Comparison of ENCODE assay signal across 8 mouse cellular contexts in the genomic region with DNA sequence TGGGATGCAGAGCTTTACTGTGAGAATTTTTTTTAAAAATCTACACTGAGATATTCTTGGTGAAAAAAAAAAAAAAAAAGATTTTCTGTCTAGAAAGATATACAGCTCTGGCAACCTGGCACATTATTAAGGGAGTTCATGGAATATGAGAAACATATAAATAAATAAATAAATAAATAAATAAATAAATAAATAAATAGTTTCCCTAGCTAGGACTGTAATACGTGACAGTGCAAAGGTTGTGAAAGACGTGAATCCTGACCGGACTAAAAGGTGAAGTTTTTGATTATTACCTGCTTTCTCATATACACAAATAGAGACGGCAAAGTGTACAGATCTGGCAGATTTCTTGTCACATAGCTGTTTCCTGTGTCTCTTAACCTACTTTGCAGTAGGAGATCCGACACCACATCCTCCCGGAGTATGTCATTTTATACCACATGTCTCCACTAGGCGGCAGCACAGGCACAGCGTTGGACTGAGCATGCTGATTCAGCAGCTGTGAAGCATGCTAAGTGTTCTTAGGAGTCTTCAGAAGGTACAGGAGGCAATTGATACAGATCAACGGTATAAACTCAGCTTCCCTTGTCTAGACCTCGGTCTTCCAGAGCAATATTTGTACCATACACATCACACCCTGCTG. TPM values are rescaled to one million over a fixed set of nuclear protein-coding genes. Genes with fewer than 3 reads are reported as not detected.
DNase-seq lines count a peak whose midpoint lies in the region; ATAC-seq lines count a peak whose summit lies in the region.

No protein-coding gene starts in this region.

- peak overlapping the region; percentile 45 for H3K4me3 ChIP-seq in hindbrain, embryonic 14.5 days (replicated peaks; ENCODE audit: low read length)

- peak overlapping the region; percentile 71; the same call in 1 of the 2 replicates for H3K9ac ChIP-seq in hindbrain, embryonic 14.5 days

- H3K9me3 ChIP-seq in hindbrain, embryonic 14.5 days (ENCODE audit: control insufficient read depth, low read length): no peaks in the 10 kb centered on the region

- peak overlapping the region; percentile 62 for H3K4me2 ChIP-seq in hindbrain, embryonic 14.5 days (replicated peaks)

- 25% methylated on average over 10 of the region's 10 CpGs for WGBS in hindbrain, embryonic 14.5 days

- no peaks in the 10 kb centered on the region for H3K36me3 ChIP-seq in hindbrain, embryonic 14.5 days (replicated peaks; ENCODE audit: control insufficient read depth, insufficient read depth)

- H3K4me1 ChIP-seq in hindbrain, embryonic 14.5 days (replicated peaks; ENCODE audit: control insufficient read depth, insufficient read depth, low read length): 0 out of 2 replicates have a peak, but pooled peaks cover 11% of the 10 kb centered on the region

- H3K27ac ChIP-seq in hindbrain, embryonic 14.5 days: 0 out of 2 replicates have a peak overlapping the region, but pooled peaks have one; percentile 77

- peak; percentile 62 for ATAC-seq in frontal cortex, adult (ENCODE audit: low TSS enrichment)
- ATAC-seq in hindbrain, embryonic 14.5 days (ENCODE audit: low FRiP score): peak; percentile 58

- DNase-seq in Muller cell, postnatal 12 days (ENCODE audit: inconsistent ontology term): peak; percentile 59
- peak; percentile 89 for DNase-seq in cerebellum, adult 8-10 months
- DNase-seq in hindbrain, embryonic 14.5 days (ENCODE audit: low spot score): peak; percentile 96
- DNase-seq in layer of hippocampus, postnatal 25 days (ENCODE audit: extremely low spot score in 1 of 2, low spot score in 1 of 2): peak; percentile 88 to 99
- peak; percentile 72 for DNase-seq in lung, postnatal 14 days
- peak; percentile 89 for DNase-seq in retina, embryonic 14.5 days (ENCODE audit: low spot score)
- DNase-seq in thymus, postnatal 25 days: peak; percentile 74

- no peaks in the 10 kb centered on the region for H3K27me3 ChIP-seq in hindbrain, embryonic 14.5 days (ENCODE audit: control insufficient read depth, insufficient read depth, low read length)

RNA-seq across cellular contexts. Expression of a gene that starts 2.5 kb away (rescaled TPM):
- polyA plus RNA-seq in hindbrain, embryonic 14.5 days (2014; fragmentation: Nextera tagmentation; extraction: Ambion mirVana): 31.2 and 35.2 TPM in 2 replicates
- total RNA-seq in layer of hippocampus, postnatal 25 days (2021): 10 to 100 TPM; 32.3 to 46.1 TPM

Comparison
In these comparisons a context has a peak if more than half of its experiments do, and no peak if none do; other contexts are left out.
1. Peak in every context shown above with its lines: DNase-seq, ATAC-seq, H3K4me3 ChIP-seq and H3K27ac ChIP-seq.